Mouse (Mus musculus) neural tube, embryonic 11.5 days (tissue): ENCODE data around the gene Krt17. TPM values are rescaled to one million over a fixed set of nuclear protein-coding genes. Genes with fewer than 3 reads are reported as not detected.

Experiments used
- ATAC-seq: fragments of 200-750 bp; cut with Nextera tagmentation; 2 replicates; pipeline ENCODE4 v1.8.0; 2017; ENCODE audit warnings: moderate number of reproducible peaks, mild to moderate bottlenecking, moderate TSS enrichment, moderate library complexity; ENCODE audit not compliant: insufficient read depth, low FRiP score, low TSS enrichment
- DNase-seq: peaks from one replicate; pipeline ENCODE4 v3.0.0-alpha.2; 2015; ENCODE audit warnings: low spot score
- H3K27ac ChIP-seq: fragments of 300-500 bp; sonication (generic); 2 replicates; pipeline ENCODE4 v1.5.1; 2014; ENCODE audit warnings: low read depth, mild to moderate bottlenecking, low read length
- H3K27me3 ChIP-seq: fragments of 300-500 bp; sonication (generic); 2 replicates; pipeline ENCODE4 v1.6.1; 2014; ENCODE audit warnings: mild to moderate bottlenecking, low read length, mixed read lengths; ENCODE audit not compliant: control insufficient read depth, insufficient read depth
- H3K36me3 ChIP-seq: fragments of 300-500 bp; sonication (generic); 2 replicates; pipeline ENCODE4 v1.6.1; 2014; ENCODE audit warnings: mild to moderate bottlenecking, low read length, moderate library complexity, mixed read lengths; ENCODE audit not compliant: control insufficient read depth, insufficient read depth
- H3K4me1 ChIP-seq: fragments of 300-500 bp; sonication (generic); 2 replicates; pipeline ENCODE4 v1.6.1; 2014; ENCODE audit warnings: low read length, mixed read lengths; ENCODE audit not compliant: control insufficient read depth, insufficient read depth
- H3K4me2 ChIP-seq: fragments of 300-500 bp; sonication (generic); 2 replicates; pipeline ENCODE4 v1.6.1; 2014; ENCODE audit warnings: low read depth, mild to moderate bottlenecking, moderate library complexity
- H3K4me3 ChIP-seq: fragments of 300-500 bp; sonication (generic); 2 replicates; pipeline ENCODE4 v1.5.1; 2014; ENCODE audit warnings: low read depth, low read length
- H3K9ac ChIP-seq: fragments of 300-500 bp; sonication (generic); 2 replicates; pipeline ENCODE4 v1.6.1; 2014; ENCODE audit warnings: mild to moderate bottlenecking, low read length
- H3K9me3 ChIP-seq: fragments of 300-500 bp; sonication (generic); 2 replicates; pipeline ENCODE4 v1.6.1; 2016; ENCODE audit warnings: low read length; ENCODE audit not compliant: control insufficient read depth
- WGBS: fragments of 180-500 bp; shearing (Covaris S2); extraction: QIAGEN DNeasy Blood & Tissue Kit; methylation state at CpG from one replicate; pipeline ENCODE4 v1.1.7; 2014; 5-methylcytosine and 5-hydroxymethylcytosine counted together
- polyA plus RNA-seq: library from polyadenylated mRNA; unstranded; fragments of >200 nt; fragmentation: Nextera tagmentation; extraction: Ambion mirVana; gene quantifications from 2 replicates; pipeline ENCODE4 v1.2.1, GENCODE M21; 2014

Krt17 gene
- polyA plus RNA-seq, 1 experiment from 2014 or later: 0.88 TPM

DNA sequence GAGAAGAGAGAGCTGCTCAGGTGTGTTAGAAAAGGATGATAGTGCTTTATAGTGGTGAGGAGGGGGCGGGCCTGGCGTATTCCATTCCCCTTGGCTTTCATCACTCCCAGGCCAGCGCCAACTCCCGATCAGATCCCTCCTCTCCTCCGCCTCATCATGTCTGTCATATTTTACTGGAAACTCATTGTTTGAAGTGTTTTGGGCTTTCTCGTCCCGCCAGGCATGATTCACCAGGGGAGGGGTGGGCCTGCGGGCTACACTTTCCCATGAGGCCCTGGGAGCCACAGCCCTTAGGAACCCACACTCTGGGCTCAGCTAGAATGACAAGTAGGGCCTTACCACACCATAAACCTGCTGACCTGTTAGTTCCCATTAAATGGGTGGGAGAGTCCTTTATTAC, 53.3 kb downstream of the Krt17 start, which contains the start of gene Krt14:
Gene Krt14, minus strand, starts transcription at position 51 of the 400 bp plus-strand sequence.
- WGBS: 95% methylated on average over 8 of the region's 8 CpGs

More for the DNA sequence above, 53.3 kb downstream of the Krt17 start, which contains the start of gene Krt14:
- H3K4me3 ChIP-seq: no peak within 1 kb of the TSS
- ATAC-seq: no peak
- H3K27ac ChIP-seq: no peak within 1 kb of the TSS
- H3K9me3 ChIP-seq: no peaks in the 10 kb centered on the region
- H3K9ac ChIP-seq: no peak within 1 kb of the TSS
- no peak within 1 kb of the TSS for H3K4me2 ChIP-seq
- no peaks in the 10 kb centered on the region for H3K4me1 ChIP-seq
- DNase-seq: no peak
- no peaks in the 10 kb centered on the region for H3K36me3 ChIP-seq
- no peaks in the 10 kb centered on the region for H3K27me3 ChIP-seq

Other genes with a start within 250 kb of the Krt17 start
- gene Krt33a, start 244.8 kb downstream of the Krt17 start, polyA plus RNA-seq: not detected in 2 replicates
- not detected in 2 replicates for gene Krt33b, start 231.2 kb downstream of the Krt17 start, polyA plus RNA-seq
- not detected in 2 replicates for gene Krt34, start 219.5 kb downstream of the Krt17 start, polyA plus RNA-seq
- gene Krt31, start 210.5 kb downstream of the Krt17 start, polyA plus RNA-seq: not detected in 2 replicates
- not detected in 2 replicates for gene Krt32, start 172.8 kb downstream of the Krt17 start, polyA plus RNA-seq
- gene Krt35, start 164.8 kb downstream of the Krt17 start, polyA plus RNA-seq: not detected in 2 replicates
- gene Krt36, start 155.4 kb downstream of the Krt17 start, polyA plus RNA-seq: not detected in 2 replicates
- gene Krt13, start 139.5 kb downstream of the Krt17 start, polyA plus RNA-seq: 0.19 TPM in 1 of 2 replicates, not detected in the other
- 2.7 and 3.3 TPM in 2 replicates for gene Krt15, start 125.1 kb downstream of the Krt17 start, polyA plus RNA-seq
- gene Krt19, start 112.4 kb downstream of the Krt17 start, polyA plus RNA-seq: 6.4 and 6.6 TPM in 2 replicates
- not detected in 2 replicates for gene Krt9, start 67.8 kb downstream of the Krt17 start, polyA plus RNA-seq
- gene Krt14, start 53.5 kb downstream of the Krt17 start, polyA plus RNA-seq: 7.7 and 7.9 TPM in 2 replicates
- gene Krt16, start 12.1 kb downstream of the Krt17 start, polyA plus RNA-seq: not detected in 2 replicates
- not detected in 2 replicates for gene Krt42, start 8.8 kb upstream of the Krt17 start, polyA plus RNA-seq
- gene Eif1, start 58.9 kb upstream of the Krt17 start, polyA plus RNA-seq: 1,679 and 1,757 TPM in 2 replicates
- gene Gast, start 73.4 kb upstream of the Krt17 start, polyA plus RNA-seq: not detected in 2 replicates
- gene Hap1, start 95.1 kb upstream of the Krt17 start, polyA plus RNA-seq: 10.4 and 10.6 TPM in 2 replicates
- 43.8 and 48.8 TPM in 2 replicates for gene Jup, start 136.7 kb upstream of the Krt17 start, polyA plus RNA-seq
- 23.7 and 26.0 TPM in 2 replicates for gene P3h4, start 153.8 kb upstream of the Krt17 start, polyA plus RNA-seq
- 47.7 and 49.4 TPM in 2 replicates for gene Fkbp10, start 154.7 kb upstream of the Krt17 start, polyA plus RNA-seq
- gene Nt5c3b, start 180.8 kb upstream of the Krt17 start, polyA plus RNA-seq: 110 TPM in 2 replicates
- 0.40 and 0.62 TPM in 2 replicates for gene Klhl10, start 180.9 kb upstream of the Krt17 start, polyA plus RNA-seq
- gene Klhl11, start 211.7 kb upstream of the Krt17 start, polyA plus RNA-seq: 13.9 and 14.8 TPM in 2 replicates